Mouse (Mus musculus) thymus, postnatal 0 days (tissue): ENCODE results near the gene Ralgps2. TPM values are rescaled to one million over a fixed set of nuclear protein-coding genes. Genes with fewer than 3 reads are reported as not detected.

Experiments used
- DNase-seq: peaks from one replicate; pipeline ENCODE4 v3.0.0-alpha.2; 2015; ENCODE audit warnings: low spot score
- polyA plus RNA-seq: library from polyadenylated mRNA; unstranded; fragments of >200 nt; fragmentation: Nextera tagmentation; extraction: Ambion mirVana; gene quantifications from 2 replicates; pipeline ENCODE4 v1.2.1, GENCODE M21; 2015

Ralgps2 gene
- polyA plus RNA-seq, 1 experiment from 2014 or later: 131 TPM

DNA sequence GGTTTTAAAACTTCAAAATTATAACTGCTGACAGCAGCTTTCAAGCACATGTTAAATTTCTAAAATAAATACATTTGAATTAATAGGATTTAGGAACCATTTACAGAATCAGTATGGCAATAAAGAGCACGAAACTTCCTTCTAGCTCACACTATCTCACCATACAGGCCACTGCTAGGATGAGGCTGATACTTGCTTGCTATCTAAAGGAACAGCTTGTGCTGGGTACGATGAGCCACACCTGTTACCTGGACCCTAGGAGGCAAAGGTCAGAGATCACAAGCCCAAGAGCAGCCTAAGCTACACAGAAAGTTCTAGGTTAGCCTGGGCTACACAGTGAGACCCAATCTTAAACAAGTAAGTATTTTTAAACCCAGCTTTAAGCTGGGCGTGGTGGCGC lies 30.2 kb downstream of the Ralgps2 start:
- DNase-seq: no peak

DNA sequence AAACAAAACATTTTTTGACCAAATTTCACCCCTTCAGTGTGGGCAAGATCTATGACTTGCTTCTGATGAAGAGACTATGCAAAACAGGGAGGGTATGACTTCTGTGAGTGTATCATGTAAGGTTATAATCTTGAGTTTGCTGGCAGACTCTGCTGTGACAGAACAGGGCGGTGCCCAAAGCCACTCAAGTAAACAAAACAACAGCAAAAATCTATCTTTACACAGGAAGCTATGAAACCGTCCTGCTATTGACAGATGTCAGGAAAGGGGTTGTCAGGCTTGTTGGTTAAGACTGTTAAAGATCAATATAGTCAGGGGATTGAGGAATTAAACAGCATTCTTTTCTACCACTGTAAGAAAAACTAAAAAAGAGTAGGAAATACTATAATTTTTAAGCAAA lies 33.8 kb downstream of the Ralgps2 start:
- no peak for DNase-seq

DNA sequence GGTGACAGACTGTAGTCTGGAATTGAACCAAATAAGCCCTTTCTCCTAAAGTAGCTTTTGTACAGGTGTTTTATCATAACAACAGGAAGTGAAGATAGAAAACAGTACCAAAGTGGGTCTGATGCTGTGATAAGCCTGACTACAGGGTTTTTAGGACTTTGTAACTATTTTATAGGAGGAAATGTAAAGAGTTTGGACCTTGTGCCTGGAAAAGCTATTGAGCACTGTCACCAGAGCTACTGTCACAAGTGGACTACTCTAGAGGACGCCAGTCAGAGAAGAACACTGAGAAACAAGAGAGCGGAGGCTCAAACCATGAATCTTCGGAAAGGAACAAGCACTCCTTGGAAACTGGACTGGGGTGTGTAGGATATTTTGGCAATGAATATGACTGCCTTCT lies 35.5 kb downstream of the Ralgps2 start:
- no peak for DNase-seq

DNA sequence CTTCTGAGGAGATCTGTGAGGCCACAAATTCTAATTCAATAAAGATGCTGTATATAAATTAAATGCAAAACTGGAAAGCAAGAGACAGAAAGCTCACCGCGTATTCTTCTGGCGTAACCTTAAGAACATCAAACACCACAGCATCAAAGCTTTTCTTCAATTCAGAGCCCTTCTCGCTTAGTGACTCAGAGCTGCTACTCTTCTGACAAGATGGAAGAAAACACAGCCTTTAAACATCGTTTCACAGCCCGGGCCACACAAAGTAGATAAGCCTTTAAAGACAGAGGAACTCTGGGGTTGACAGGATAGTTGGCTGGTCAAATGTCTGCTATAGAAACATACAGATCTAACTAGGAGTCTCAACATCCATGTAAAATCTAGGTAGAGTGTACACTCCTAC lies 37.7 kb downstream of the Ralgps2 start:
- peak; percentile 40 for DNase-seq

DNA sequence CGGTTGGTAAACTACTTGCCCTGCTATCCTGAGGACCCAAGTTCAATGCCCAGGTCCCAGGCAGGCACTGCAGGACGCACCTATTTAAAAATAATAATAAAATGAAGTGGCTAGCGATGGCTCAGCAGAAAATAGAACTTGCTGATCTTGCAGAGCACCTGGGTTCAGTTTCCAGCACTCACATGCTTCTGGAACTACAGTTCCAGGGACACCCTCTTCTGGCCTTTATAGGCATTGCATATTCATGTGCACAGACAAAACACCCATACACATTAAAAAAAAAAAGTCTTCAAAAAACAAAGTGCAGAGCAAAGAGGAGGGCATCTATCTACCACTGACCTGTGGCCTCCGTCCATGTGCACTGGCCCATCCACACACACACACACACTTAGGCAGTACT lies 47.9 kb downstream of the Ralgps2 start:
- peak; percentile 28 for DNase-seq

DNA sequence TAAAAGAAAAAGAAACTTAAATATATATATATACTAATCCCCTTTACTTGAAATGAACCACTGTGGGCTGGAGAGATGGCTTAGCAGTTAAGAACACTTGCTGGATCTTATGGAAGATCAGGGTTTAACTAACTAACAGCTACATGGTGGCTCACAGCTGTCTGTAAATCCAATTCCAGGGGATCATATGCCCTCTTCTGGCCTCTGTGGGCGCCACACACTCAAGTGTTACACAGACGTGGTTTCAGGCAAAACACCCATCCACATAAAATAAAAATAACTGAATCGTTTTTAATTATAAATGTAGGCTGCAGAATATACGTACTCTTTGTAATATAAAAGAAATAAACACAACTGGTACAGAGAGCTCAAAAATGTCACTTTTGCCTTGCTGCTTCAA lies 50.6 kb downstream of the Ralgps2 start:
- DNase-seq: no peak

DNA sequence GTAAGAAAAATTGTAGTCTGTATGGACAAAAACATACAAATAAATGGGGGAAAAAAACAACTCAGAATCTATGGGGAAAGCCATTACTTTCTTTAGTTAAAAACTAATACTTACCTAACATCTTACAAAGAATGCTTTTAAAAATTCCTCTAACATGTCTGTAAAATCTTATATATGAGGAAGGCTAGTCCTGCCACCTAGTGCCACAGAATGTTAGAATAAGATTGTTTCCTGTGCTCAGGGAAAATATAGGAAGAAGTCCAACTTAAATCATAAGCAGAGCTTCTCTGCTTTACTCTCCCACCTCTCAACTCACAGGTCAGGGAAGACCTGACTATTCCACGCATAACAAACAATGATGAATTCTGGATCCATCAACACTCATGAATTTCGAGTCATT lies 53.5 kb downstream of the Ralgps2 start:
- no peak for DNase-seq

DNA sequence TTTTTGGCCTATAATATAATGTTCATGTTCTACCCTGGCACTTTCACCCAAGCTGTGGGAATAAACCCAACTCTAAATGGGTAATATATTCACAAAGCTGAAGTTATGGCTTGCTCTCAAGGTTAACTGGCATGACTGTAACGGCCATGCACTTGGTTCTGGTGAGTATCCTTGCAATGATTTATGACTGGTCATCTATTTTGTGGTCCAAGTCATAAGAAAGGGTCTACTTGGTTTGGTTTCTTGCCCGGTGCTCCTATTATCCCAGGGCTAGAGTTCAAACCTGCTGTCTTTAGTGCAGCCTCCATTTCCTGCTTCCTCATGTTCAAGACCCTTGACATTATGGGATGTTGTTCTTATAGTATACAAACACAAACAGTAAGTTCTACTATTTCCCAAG lies 54.6 kb downstream of the Ralgps2 start:
- no peak for DNase-seq

DNA sequence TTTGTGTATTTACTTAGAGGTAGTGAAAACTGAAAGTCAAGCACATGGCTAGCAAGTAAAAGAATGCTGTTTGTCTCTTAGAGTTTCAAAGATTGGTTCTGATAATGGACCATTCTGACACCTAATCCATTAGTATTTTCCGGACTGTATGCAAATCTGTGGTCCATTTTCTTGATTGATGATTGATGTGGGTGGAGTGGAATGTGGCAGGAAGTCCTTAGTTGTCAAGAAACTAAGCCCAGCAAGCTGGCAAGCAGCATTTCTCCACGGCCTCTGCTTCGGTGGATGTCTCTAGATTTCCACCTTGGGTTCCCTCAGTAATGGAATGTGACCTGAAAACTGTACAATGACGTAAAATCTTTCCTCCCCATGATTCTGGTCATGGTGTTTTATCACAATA lies 68.8 kb downstream of the Ralgps2 start:
- no peak for DNase-seq

DNA sequence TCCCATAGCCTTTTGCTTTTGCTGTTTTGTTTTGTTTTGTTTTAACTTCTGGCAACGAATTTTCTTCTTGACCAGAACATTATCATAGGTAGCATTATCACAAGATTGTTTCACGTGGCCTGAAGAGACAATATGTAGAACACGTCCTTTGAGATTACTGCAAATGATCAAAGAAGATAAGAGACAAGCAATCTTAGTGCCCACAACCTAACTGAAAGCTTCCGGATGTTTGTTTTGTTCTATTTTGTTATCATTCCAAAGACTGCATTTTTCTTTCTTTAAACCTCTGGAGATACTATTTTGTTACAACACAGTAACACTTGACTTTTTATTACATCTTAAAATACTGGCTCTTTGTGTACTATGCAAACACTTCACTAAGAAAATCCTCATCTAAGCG lies 69.4 kb downstream of the Ralgps2 start:
- DNase-seq: no peak

DNA sequence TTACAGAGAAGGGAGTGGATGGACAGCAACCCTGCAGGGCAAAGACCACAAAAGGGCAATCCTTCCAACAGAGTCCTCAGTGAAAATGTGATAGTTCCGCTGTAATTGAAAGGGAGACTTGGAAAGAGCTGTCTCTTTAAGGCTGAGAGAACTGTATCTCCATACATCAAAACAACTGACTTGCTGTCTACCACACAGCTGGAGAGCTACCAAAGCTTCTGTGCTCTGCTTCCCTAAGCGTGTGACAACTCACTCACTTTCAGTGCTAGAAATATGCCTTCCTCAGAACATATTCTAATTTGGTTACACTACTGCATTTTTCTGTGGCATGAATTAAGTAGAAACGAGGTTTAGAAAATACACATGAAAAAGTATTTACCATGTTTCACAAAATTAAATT lies 75.2 kb downstream of the Ralgps2 start:
- no peak for DNase-seq

DNA sequence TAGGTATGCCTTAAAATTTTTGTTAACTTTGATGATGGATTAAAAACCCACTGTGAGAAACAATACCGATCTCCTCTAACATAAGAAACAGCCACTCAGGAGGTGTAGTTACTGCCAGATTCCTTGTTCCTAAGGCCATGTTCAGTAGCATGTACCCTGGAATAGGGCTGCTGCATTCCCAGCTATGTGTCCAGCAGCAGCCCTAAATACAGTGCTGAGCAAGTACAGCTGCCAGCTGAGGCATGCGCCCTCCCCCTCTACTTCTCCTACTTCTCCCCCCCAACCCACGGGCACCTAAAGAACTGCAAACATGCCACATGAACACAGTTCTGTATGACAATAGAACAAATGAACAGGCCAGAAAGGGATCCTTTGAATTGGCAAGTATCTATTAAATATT lies 75.7 kb downstream of the Ralgps2 start:
- no peak for DNase-seq

DNA sequence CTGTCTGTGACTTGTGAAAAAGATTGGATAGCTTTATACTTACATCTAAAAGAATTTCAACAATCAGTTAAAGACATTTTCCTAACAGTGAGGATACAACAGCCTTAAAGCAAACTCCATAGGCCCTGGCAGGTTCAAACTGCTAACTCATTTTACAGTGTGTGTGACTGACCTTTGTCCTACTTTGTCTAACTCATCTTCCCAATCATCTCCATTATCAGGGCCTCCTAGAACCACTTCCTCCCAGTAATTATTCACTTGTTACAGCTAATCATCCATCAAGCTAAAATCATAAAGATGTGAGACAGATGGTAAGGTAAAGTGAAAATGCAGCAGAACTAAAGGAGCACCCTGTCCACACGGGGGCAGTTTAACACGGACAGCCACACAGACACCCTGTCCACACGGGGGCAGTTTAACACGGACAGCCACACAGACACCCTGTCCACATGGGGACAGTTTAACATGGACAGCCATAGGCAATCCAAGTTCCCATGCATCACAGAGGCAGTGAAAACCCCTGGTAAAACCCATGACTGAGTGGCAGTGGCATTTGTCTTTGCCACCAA lies 77.9 kb downstream of the Ralgps2 start:
- DNase-seq: no peak

DNA sequence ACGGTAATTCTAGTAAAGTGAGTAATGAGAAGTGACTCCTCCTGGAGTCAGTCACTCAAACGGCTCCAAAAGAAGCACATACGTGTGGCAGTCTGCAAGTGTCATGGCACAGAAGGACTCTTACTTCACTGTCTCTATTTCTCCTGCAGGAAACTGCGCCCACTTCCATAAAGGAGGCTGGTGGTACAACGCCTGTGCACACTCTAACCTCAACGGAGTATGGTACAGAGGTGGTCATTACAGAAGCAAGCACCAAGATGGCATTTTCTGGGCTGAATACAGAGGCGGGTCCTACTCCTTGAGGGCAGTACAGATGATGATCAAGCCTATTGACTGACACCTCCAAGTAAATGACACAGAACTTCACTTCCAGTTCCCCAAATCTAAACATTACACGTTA lies 79.2 kb downstream of the Ralgps2 start:
- no peak for DNase-seq

DNA sequence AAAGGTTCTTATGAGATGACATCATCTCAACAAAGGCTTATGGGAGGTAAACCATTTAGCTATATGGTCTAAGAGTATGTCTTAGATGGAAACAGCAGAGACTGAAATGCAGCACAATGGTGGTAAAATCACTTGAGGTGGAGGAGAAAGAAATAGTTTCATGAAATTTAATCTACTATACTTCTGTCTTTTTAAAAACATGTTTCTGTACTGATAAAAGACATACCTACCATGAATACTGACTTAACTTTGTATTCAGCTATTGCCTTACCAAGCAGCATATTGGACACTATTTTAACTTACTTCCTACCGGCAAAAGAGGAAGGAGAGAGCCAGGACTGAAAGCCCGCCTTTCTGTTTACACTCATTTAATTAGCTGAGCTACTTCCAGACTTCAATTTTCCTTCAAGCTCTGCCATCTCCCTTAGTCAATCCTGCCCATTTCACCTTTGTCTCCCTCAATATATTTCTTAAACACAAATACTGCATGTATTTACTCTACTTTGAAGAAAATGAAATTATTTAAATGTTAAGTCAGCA lies 79.6 kb downstream of the Ralgps2 start:
- no peak for DNase-seq

DNA sequence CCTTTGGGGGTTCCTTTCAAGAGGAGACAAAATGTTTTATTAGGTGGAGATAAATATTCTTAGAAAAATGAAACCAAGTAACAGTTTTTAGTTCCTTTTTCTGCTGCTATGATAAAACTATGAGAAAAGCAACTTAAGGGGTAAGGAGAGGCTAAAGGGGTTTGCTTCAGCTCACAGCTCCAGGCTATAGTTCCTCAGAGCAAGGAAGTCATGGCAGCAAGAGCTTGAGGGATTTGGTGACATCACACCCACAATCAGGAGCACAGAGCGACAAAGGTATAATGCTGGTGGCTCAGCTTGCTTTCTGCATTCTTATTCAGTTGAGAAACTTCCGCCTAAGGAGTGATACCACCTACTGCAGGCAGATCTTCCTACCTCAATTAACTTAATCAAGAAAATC lies 80.3 kb downstream of the Ralgps2 start:
- DNase-seq: no peak

DNA sequence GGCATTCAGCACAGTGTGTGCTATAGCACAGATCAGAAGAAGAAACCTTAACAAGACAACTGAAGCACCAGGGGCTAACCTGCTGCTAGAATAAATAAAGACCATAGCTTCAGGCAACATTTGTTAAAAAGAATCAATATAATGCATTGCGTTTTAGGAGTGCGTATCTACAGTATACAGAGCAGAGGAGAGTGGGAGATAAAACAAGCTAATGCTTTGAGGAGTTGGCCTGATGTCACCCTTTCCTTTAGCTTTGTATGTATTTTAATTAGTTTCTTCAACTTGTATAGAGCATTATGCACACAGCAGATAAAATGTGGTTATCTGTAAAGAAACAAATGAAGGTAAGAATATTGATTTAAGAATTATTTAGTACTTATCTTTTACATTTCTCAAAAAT lies 82.8 kb downstream of the Ralgps2 start:
- DNase-seq: no peak

DNA sequence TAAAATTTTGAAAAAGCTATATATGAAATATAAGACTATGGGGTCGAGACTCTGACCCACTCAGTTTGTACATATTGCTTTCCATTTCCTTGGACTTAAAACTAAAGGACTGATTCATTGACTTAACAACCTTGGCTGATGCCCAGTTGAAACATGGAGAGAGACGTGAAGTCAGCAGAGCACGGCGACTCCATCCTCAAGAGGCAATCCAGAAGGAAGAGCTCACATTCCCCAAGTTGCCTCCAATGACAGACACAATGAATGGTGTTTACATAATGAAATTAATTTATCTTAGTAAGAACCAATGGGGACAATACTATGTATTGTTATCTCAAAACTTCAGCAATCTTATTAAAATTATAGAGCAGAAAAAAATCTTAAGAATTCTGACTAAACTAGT lies 84.9 kb downstream of the Ralgps2 start:
- DNase-seq: no peak

DNA sequence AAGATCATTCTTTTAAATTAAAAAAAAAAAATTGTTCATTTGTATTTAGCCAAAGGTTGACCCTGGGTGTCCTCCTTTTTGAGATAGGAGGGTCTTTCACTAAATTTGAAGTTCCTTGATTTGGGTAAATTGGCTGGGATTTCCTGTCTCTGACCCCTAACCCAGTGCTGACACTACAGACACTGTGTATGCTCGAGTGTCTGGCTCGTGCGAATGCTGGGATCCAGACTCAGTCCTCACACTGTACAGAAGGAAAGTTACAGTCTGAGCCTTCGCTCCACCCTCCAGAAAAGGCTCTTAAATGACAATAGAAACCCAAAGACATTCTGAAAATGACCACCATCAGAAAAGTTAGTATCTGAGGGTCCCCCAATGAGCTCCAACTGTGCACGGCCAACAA lies 86.6 kb downstream of the Ralgps2 start:
- DNase-seq: no peak

DNA sequence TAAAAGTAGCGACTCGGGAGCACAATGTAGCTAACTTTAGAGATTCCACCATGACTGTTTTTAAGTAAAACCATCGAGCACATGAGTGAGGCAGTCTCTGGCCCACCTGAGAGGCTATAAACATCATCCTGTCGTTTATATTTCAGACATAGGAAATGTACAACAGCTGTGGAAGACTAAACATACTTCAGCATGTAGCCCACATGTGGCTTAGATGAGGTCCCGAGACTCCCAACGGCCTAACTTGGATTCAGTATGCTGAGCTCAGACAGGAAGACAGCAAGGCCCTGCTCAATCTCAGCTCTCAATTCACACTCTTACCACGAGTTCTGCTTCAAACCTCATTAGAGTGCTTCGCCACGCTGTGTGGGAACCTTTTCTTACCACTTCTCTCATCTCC lies 87.0 kb downstream of the Ralgps2 start:
- no peak for DNase-seq

DNA sequence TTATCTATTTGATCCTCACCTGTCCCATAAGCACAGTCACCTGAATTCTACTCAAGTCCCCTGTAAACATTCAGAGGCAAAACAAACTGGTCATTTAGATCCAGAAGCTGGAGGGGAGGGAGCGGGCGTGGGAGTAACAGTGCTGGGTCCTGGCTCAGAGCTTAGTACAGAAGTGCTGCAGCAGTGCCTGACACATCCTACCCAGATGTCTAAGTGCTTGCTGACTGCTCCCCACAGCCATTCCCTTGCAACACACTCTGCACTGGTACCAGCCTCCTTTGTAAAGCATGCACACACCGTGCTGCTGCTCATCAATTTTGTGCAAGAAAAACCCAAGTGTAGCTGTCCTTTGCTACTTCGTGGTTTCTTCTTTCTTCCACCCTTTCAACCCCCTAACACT lies 92.3 kb downstream of the Ralgps2 start:
- no peak for DNase-seq

DNA sequence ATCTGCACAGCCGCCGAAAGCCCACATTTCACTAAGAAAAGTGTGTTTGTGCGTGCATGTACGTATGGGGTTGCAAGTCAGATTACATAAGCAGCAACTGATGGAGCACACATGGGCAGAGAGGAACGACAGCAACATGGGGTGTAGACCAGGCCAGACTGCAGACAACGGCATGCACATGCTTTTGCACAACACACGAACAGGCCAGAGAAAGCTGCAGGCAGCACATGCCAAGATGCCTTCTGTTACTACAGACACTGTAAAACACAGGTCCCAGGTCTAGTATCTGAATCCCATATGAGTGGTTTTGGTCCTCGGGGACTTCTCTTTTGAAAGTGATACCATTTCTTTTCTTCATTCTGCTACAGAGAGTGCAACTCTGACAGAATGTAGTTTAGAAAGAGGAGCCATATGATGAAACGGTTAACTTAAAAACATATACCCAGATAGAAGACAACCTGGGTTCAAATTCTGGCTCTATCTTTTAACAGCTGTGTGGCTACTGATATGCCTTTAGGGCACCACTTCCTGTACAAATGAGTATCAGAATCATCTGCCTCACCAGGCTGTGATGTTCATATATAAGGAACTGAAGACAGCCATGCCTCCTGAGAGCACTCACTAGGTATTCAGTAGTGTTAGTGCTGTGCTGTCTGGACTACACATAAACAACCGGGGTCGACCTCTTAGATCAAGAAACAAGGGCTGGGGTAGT lies 97.6 kb downstream of the Ralgps2 start:
- DNase-seq: no peak

DNA sequence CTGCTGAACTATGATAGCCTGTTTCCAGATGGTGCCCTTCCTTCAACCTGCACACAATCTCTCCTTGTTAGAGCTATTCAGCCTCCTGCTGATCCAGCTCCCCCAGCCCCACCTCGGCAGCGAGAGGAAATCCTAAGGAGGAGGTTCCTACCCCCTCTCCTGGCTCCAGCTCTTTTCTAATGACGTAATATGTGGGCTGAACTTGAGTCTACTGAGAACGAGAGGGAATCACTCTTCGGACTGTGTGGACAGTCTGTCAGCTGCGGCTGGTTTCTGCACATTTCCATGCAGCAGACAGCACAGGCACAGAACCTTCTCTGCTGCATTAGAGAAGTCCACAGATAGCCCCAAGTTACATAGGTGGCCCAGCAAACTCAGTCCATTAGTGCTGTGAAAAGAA lies 100.7 kb downstream of the Ralgps2 start:
- no peak for DNase-seq
